11 mouse cellular contexts compared by ENCODE assay signal in the genomic region with DNA sequence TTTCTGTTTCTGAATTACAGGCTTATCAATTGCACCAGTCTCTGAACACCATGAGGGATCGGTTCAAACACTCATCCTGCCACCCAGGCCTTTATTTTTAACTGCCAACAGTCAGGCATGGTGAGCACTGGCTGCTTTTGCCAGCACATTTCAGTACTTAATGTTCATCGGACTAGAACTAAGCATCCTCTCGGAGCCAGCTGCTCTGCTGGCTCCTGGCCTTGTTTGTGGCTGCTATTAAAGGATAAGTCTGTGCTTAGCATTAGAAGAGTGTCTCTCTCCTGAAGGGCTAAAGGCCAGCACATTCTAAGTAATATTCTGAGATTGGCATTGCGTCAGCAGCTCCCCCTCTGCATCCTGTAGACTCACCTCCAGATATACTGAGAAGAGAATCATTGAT. TPM values are rescaled to one million over a fixed set of nuclear protein-coding genes. Genes with fewer than 3 reads are reported as not detected.
DNase-seq lines count a peak whose midpoint lies in the region; ATAC-seq lines count a peak whose summit lies in the region.
"Had no signal": no experiment of that assay in that cellular context is flagged by ENCODE, and none has a peak within 500 bp of the region (broad histone marks: within the 10 kb centered on the region; RNA-seq: fewer than 3 reads in every experiment).

No protein-coding gene starts in this region.

- ATAC-seq in neural tube, embryonic 14.5 days (ENCODE audit: low read depth): peak; percentile 56; the same call in 1 of the 2 replicates
- ATAC-seq in neural tube, embryonic 15.5 days (ENCODE audit: low FRiP score): no peak
- ATAC-seq in intestine, embryonic 15.5 days: no peak

- no peak overlapping the region for H3K4me2 ChIP-seq in neural tube, embryonic 14.5 days (ENCODE audit: low read depth, low read length)
- H3K4me2 ChIP-seq in neural tube, embryonic 15.5 days: no peak overlapping the region
- no peak overlapping the region for H3K4me2 ChIP-seq in intestine, embryonic 15.5 days (replicated peaks)
- H3K4me2 ChIP-seq: heart, embryonic 15.5 days; limb, embryonic 12.5 days had no signal

- no peak overlapping the region for H3K4me3 ChIP-seq in neural tube, embryonic 14.5 days (ENCODE audit: low read depth, low read length)
- no peak overlapping the region for H3K4me3 ChIP-seq in neural tube, embryonic 15.5 days (replicated peaks)
- no peak overlapping the region for H3K4me3 ChIP-seq in intestine, embryonic 15.5 days (replicated peaks)
- H3K4me3 ChIP-seq: heart, embryonic 15.5 days; limb, embryonic 12.5 days; myocyte had no signal

- no peaks in the 10 kb centered on the region for H3K9me3 ChIP-seq in neural tube, embryonic 14.5 days (ENCODE audit: control insufficient read depth, low read length)
- H3K9me3 ChIP-seq in neural tube, embryonic 15.5 days (replicated peaks): no peaks in the 10 kb centered on the region
- H3K9me3 ChIP-seq in intestine, embryonic 15.5 days: no peaks in the 10 kb centered on the region
- H3K9me3 ChIP-seq: heart, embryonic 15.5 days; limb, embryonic 12.5 days had no signal

- H3K27me3 ChIP-seq in neural tube, embryonic 14.5 days (ENCODE audit: control insufficient read depth, insufficient read depth, low read length): no peaks in the 10 kb centered on the region
- H3K27me3 ChIP-seq in neural tube, embryonic 15.5 days (replicated peaks): no peaks in the 10 kb centered on the region
- H3K27me3 ChIP-seq in intestine, embryonic 15.5 days (replicated peaks): no peaks in the 10 kb centered on the region
- H3K27me3 ChIP-seq: heart, embryonic 15.5 days; limb, embryonic 12.5 days had no signal

- H3K36me3 ChIP-seq in neural tube, embryonic 14.5 days (ENCODE audit: control insufficient read depth, insufficient read depth, low read length): no peaks in the 10 kb centered on the region
- H3K36me3 ChIP-seq in neural tube, embryonic 15.5 days: no peaks in the 10 kb centered on the region
- no peaks in the 10 kb centered on the region for H3K36me3 ChIP-seq in intestine, embryonic 15.5 days
- H3K36me3 ChIP-seq: heart, embryonic 15.5 days; limb, embryonic 12.5 days had no signal

- no peak overlapping the region for H3K27ac ChIP-seq in neural tube, embryonic 14.5 days (ENCODE audit: low read depth, low read length)
- H3K27ac ChIP-seq in neural tube, embryonic 15.5 days (replicated peaks): no peak overlapping the region
- H3K27ac ChIP-seq in intestine, embryonic 15.5 days: no peak overlapping the region
- H3K27ac ChIP-seq: heart, embryonic 15.5 days; limb, embryonic 12.5 days had no signal

- H3K4me1 ChIP-seq in neural tube, embryonic 14.5 days (ENCODE audit: control insufficient read depth, insufficient read depth, low read length): no peaks in the 10 kb centered on the region
- no peaks in the 10 kb centered on the region for H3K4me1 ChIP-seq in neural tube, embryonic 15.5 days
- no peaks in the 10 kb centered on the region for H3K4me1 ChIP-seq in intestine, embryonic 15.5 days (replicated peaks)
- H3K4me1 ChIP-seq: heart, embryonic 15.5 days; limb, embryonic 12.5 days had no signal

- WGBS in neural tube, embryonic 14.5 days: 61% methylated on average over 4 of the region's 4 CpGs
- WGBS in neural tube, embryonic 15.5 days: 51% methylated on average over 4 of the region's 4 CpGs
- WGBS in intestine, embryonic 15.5 days: 73% methylated on average over 4 of the region's 4 CpGs

- no peak overlapping the region for H3K9ac ChIP-seq in neural tube, embryonic 14.5 days (replicated peaks; ENCODE audit: low read depth, low read length)
- no peak overlapping the region for H3K9ac ChIP-seq in neural tube, embryonic 15.5 days (replicated peaks)
- H3K9ac ChIP-seq in intestine, embryonic 15.5 days: no peak overlapping the region
- H3K9ac ChIP-seq: heart, embryonic 15.5 days; limb, embryonic 12.5 days had no signal

- peak; percentile 84 to 89 for DNase-seq in cerebellum, postnatal 10 days
- DNase-seq in layer of hippocampus, adult 9-11 months: peak; percentile 91
- DNase-seq in telencephalon, adult 2 months (ENCODE audit: low read depth, low spot score): peak; percentile 66
- DNase-seq in heart, adult 9 months (ENCODE audit: low spot score in 2 of 2): no peak
- DNase-seq: kidney, adult 8-10 months had no signal

RNA-seq across cellular contexts. Expression of a gene that starts 7.9 kb away (rescaled TPM):
- 214 and 217 TPM in 2 replicates for polyA plus RNA-seq in neural tube, embryonic 14.5 days (2014; fragmentation: Nextera tagmentation; extraction: Ambion mirVana)
- 168 and 194 TPM in 2 replicates for polyA plus RNA-seq in neural tube, embryonic 15.5 days (2015; fragmentation: Nextera tagmentation; extraction: Ambion mirVana)
- polyA plus RNA-seq in intestine, embryonic 15.5 days (2015; fragmentation: Nextera tagmentation; extraction: Ambion mirVana): 11.8 and 13.7 TPM in 2 replicates

Comparison
In these comparisons a context has a peak if more than half of its experiments do, and no peak if none do; other contexts are left out.
1. DNase-seq: peak in cerebellum, postnatal 10 days (2 of 2), layer of hippocampus, adult 9-11 months (single experiment) and telencephalon, adult 2 months (single experiment); none in heart, adult 9 months (0 of 2).
2. RNA of a gene that starts 7.9 kb away (polyA plus RNA-seq): 214 to 217 TPM in neural tube, embryonic 14.5 days and 168 to 194 TPM in neural tube, embryonic 15.5 days; 11.8 to 13.7 TPM in intestine, embryonic 15.5 days; every median in the first group is over 10 times any median in the second.